Mouse (Mus musculus) CH12.LX (cell line): ENCODE measurements around the gene Il6st.

Experiments used
- BHLHE40 ChIP-seq: IDR thresholded peaks from 2 replicates; pipeline ENCODE4 v1.6.1; 2011; ENCODE audit warnings: mild to moderate bottlenecking, low read depth, low read length, improper control_type of control experiment
- CTCF ChIP-seq, 2 experiments: IDR thresholded peaks in 1 of 2; conservative IDR thresholded peaks in 1 of 2; 2 replicates each; pipeline ENCODE4 v1.5.1; 2011 to 2012; ENCODE audit warnings: low read depth in 2 of 2, low read length in 2 of 2, improper control_type of control experiment in 1 of 2, inconsistent platforms in 1 of 2, mild to moderate bottlenecking in 1 of 2, moderate library complexity in 1 of 2
- EP300 ChIP-seq: IDR thresholded peaks from 2 replicates; pipeline ENCODE4 v1.6.1; 2011; ENCODE audit warnings: low read length, improper control_type of control experiment
- HCFC1 ChIP-seq: IDR thresholded peaks from 2 replicates; pipeline ENCODE4 v1.6.1; 2012; ENCODE audit warnings: low read depth, mild to moderate bottlenecking, inconsistent platforms, low read length, improper control_type of control experiment
- KAT2A ChIP-seq: IDR thresholded peaks from 2 replicates; pipeline ENCODE4 v1.6.1; 2012; ENCODE audit warnings: low read length, improper control_type of control experiment, inconsistent platforms; ENCODE audit not compliant: insufficient replicate concordance
- MAFK ChIP-seq: IDR thresholded peaks from 2 replicates; pipeline ENCODE4 v1.6.1; 2011; ENCODE audit warnings: low read length, improper control_type of control experiment; ENCODE audit not compliant: insufficient replicate concordance
- MAX ChIP-seq: IDR thresholded peaks from 2 replicates; pipeline ENCODE4 v1.6.1; 2011; ENCODE audit warnings: low read length, improper control_type of control experiment
- POLR2A ChIP-seq: IDR thresholded peaks from 2 replicates; pipeline ENCODE4 v1.6.1; 2011; ENCODE audit warnings: low read depth, mild to moderate bottlenecking, improper control_type of control experiment, low read length
- RAD21 ChIP-seq: IDR thresholded peaks from 2 replicates; pipeline ENCODE4 v1.6.1; 2011; ENCODE audit warnings: low read depth, mild to moderate bottlenecking, low read length, improper control_type of control experiment, moderate library complexity
- SIN3A ChIP-seq: IDR thresholded peaks from 2 replicates; pipeline ENCODE4 v1.6.1; 2012; ENCODE audit warnings: low read length, improper control_type of control experiment, inconsistent platforms
- TCF12 ChIP-seq: IDR thresholded peaks from 2 replicates; pipeline ENCODE4 v1.6.1; 2014; ENCODE audit warnings: low read depth, mild to moderate bottlenecking, inconsistent platforms, low read length, improper control_type of control experiment
- ZC3H11A ChIP-seq: IDR thresholded peaks from 2 replicates; pipeline ENCODE4 v1.6.1; 2012; ENCODE audit warnings: low read depth, mild to moderate bottlenecking, inconsistent platforms, low read length, improper control_type of control experiment
- ZNF384 ChIP-seq: IDR thresholded peaks from 2 replicates; pipeline ENCODE4 v1.6.1; 2012; ENCODE audit warnings: low read depth, low read length, improper control_type of control experiment, inconsistent platforms

DNA sequence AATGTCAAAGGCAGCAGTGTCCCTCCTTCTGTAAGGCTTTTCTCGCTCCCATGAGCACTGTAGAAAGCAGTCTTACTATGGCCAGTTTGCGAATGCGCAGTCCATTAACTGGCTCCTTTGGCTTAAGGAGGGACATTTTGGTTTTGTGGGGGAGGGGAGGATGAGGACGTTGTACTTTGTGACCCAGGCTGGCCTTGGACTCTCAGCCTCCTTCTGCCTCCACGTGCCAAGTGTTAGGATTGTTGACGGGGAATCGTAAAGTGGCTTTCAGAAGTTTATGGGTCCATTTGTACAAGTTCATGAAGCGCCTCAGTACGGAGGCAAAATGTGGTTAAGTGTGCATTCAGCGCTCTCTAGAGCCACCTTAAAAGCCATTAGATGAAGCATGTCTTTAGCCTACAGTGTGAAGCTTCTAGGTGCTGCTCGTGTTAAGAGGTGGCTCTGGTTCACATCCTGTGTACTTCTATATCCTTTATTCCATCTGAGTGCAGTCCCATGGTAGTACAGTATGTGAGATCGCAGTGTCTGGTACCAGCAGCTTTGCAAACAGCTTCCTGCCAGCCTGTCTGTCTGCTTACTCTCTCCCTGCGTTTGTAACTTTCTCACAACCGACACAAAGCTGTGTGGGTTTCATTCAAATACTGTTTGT, 27.9 kb downstream of the Il6st start:
- TF ChIP-seq MAX (no peak), EP300 (no peak), KAT2A (no peak), ZNF384 (no peak), HCFC1 (no peak), BHLHE40 (no peak), POLR2A (no peak), MAFK (no peak), TCF12 (no peak), ZC3H11A (no peak), CTCF (conservative IDR thresholded peaks at IDR 0.05 in 1 of 2, IDR thresholded peaks at IDR 0.05 in 1 of 2; ENCODE audit: low read depth in 2 of 2, low read length in 2 of 2) (no peak), SIN3A (no peak), RAD21 (no peak; the same call in 1 of the 2 replicates)
